Mouse (Mus musculus) megakaryocyte, embryonic 14.5 days (primary cell): ENCODE measurements around the gene Tpd52l1.

Experiments used
- FLI1 ChIP-seq: IDR thresholded peaks from 2 replicates; pipeline ENCODE4 v1.6.1; 2012; ENCODE audit warnings: low read length, inconsistent platforms, mixed read lengths
- GATA1 ChIP-seq: IDR thresholded peaks from 3 replicates; pipeline ENCODE4 v1.6.1; 2012; ENCODE audit warnings: mixed read lengths, low read length, inconsistent platforms, borderline replicate concordance

DNA sequence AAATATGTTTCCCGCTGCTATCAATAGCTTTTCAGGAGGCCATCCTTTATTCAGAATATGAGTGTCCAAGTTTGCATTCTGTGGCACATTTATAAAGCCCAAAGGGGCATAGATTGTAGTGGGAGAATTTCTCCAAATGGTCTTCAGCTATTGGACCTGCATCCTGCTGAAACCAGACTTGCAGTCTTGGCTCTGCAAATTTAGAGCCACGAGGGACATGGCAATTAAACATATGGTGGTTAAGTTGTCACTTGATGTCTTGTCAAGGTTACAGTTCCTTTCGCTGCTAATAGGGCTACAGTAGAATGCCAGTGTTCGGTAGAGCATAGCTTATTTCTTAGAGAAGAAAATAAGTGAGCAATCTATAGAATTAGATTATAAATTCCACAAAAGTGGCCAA lies 148.7 kb downstream of the Tpd52l1 start:
- TF ChIP-seq GATA1 (no peak), FLI1 (no peak)
